Mouse (Mus musculus): ENCODE data around the gene Snap91.
A peak's percentile ranks its signal among the peaks of the same experiment; 100 is the strongest.

Gene Snap91

GRCm38 (mm10) chr9:86814340-86814739 lies 66.1 kb downstream of the Snap91 start:
- ATAC-seq (ENCODE audit: low TSS enrichment): peak; percentile 42; the same call in 1 of the 2 replicates

- ATAC-seq (ENCODE audit: low TSS enrichment): peak; percentile 28; the same call in 1 of the 2 replicates
Observed at GRCm38 (mm10) chr9:86813327-86813726, 67.1 kb downstream of the Snap91 start.

GRCm38 (mm10) chr9:86810696-86811232 lies 69.7 kb downstream of the Snap91 start:
- 0 out of 2 replicates have a peak, but pooled peaks have one; percentile 20 for ATAC-seq (ENCODE audit: low TSS enrichment)

GRCm38 (mm10) chr9:86810213-86810612 lies 70.2 kb downstream of the Snap91 start:
- peak; percentile 48 for ATAC-seq (ENCODE audit: low TSS enrichment)

DNA sequence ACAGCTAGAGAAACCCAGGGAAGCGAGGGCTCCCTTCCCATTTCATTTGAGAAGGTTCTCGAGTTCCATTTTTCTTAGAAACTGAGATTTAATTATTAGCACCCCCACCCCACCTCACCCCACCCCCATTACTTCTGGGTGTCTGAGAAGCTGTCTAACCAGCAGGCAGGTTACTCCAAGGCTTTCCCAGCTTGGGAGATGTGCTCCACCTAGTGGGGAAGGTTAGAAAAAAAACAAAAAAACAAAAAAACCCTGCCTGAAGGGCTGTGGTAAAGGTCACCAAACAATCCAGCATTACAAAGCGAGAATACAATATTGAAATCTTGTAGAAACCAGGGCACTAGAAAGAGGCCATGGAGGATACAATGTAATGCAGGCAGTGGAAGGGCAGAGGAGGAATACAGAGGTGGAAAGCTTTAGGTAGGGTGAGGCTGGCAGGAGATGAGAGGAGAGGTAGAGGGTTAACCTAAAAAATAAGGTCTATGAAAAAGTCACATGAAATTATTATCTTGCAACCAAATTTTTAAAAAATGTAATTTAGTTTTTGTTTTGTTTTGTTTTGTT lies 79.8 kb downstream of the Snap91 start:
- ATAC-seq (ENCODE audit: low TSS enrichment): peak; percentile 29; the same call in 1 of the 2 replicates

DNA sequence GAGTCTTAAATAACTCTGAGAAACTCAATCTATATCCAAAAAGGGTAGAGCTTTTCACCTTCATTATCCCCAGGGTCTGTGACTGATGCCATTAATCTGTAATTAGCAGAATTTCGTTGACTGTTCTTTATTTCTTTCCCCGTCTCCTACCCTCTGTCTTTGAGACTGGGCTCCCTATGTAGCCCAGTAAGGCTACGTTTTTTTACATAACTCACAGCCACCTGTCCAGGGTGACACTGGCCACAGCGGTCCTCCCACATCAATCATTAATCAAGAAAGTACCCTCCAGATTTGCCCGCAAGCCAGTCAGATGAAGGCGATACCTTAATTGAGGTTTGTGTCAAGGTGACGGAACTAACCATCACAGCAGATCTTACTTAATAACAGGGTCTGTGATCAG lies 81.4 kb downstream of the Snap91 start:
- ATAC-seq (ENCODE audit: low TSS enrichment): no peak

- ATAC-seq (ENCODE audit: low TSS enrichment): no peak
Observed at GRCm38 (mm10) chr9:86798686-86799085, 81.8 kb downstream of the Snap91 start.

DNA sequence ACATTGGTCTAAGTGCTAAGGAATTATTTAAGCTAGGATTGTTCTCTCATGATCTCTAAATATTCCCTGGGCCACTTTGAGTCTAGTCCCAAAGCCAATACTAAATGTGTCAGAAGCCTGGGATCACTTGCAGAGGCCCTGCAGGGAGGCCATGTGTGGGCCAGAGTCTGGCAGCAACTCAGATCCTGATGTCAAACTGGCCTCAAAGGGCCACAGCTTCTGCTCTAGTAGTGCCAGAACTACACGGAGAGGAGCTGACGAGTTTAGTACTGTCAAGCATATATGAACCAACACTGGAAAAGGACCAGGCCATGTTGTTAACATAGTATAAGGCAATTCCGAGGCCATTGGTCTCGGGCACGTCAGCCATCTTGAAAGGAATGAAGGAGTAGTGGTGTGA lies 82.3 kb downstream of the Snap91 start:
- ATAC-seq (ENCODE audit: low TSS enrichment): no peak

DNA sequence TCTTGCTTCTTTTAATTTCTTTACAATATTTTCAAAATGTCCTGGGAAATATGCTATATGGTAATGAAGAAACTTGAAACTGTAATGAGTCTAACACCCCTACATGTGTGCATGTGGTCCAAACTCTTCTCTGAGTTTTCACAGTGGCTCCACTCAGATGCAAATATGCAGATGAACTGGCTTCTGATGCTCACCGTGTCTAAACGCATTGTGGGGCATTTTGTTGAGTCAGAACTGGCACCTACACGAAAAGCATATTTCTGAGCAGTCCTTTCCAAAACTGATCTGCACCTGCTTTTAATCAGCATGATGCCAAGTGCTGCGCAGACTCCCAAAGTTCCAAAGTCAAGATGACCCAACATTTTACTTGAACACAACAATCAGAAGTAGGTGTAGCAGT lies 82.9 kb downstream of the Snap91 start:
- ATAC-seq (ENCODE audit: low TSS enrichment): peak; percentile 47

GRCm38 (mm10) chr9:86795236-86795635 lies 85.2 kb downstream of the Snap91 start:
- ATAC-seq (ENCODE audit: low TSS enrichment): peak; percentile 64

GRCm38 (mm10) chr9:86791927-86792326 lies 88.5 kb downstream of the Snap91 start:
- no peak for ATAC-seq (ENCODE audit: low TSS enrichment)

GRCm38 (mm10) chr9:86789186-86789585 lies 91.3 kb downstream of the Snap91 start:
- ATAC-seq (ENCODE audit: low TSS enrichment): peak; percentile 15; the same call in 1 of the 2 replicates

DNA sequence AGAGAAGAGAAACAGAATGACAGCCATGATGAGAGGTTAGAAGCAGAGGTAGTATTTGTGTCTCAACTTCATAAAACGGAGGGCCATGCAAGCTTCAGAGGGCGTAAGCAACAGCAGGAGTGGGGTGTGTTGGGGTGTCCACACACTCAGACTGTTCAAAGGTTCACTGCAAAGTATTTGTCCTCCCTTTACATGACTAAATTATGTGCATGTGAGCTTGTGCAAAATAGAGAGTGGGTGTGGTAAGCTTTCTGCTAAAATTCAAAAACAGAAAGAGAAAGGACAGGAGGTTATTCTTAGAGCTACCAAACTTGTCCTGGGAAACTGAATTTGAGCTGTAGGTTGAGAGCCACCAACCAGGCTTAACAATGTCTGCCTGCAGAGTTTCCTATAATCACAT lies 97.6 kb downstream of the Snap91 start:
- ATAC-seq (ENCODE audit: low TSS enrichment): peak; percentile 69

GRCm38 (mm10) chr9:86781426-86781825 lies 99.0 kb downstream of the Snap91 start:
- ATAC-seq (ENCODE audit: low TSS enrichment): no peak

DNA sequence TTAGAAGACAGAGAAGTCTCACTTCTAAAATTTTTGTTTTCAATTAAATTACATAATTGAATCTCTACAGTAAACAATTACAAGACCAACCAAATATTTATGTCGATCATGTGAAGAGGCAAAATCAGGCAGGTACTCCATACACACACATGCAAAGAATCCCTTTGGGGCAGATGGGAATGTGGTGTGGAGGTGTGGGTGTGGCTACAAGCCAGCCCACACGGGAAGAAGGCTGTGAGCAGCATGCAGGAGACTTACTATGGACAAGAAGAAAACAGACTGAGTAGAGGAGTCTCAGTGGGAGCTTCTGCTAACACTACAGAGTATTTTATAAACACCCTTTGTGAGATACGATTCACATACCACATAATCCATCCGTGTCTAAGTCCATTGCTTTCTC lies 102.2 kb downstream of the Snap91 start:
- peak; percentile 61 for ATAC-seq (ENCODE audit: low TSS enrichment)

DNA sequence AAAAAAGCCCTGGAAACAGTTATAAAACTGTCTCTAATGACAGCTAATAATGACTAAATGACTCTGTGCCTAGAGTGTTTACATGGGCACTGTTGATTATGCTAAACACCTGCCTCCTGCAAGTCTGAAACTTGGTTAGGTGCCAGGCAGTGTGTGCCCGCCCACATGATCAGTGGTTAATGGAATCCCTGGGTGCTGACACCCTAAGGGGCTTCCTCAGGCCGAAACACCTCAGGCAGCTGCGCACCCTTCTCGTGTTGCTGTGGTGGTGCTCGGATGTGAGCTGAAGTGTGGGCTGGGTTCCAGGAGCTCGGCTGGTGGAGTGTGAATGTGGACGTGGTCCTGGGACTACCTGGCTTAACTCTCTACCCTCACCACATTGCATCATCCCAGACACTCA lies 103.1 kb downstream of the Snap91 start:
- ATAC-seq (ENCODE audit: low TSS enrichment): no peak

DNA sequence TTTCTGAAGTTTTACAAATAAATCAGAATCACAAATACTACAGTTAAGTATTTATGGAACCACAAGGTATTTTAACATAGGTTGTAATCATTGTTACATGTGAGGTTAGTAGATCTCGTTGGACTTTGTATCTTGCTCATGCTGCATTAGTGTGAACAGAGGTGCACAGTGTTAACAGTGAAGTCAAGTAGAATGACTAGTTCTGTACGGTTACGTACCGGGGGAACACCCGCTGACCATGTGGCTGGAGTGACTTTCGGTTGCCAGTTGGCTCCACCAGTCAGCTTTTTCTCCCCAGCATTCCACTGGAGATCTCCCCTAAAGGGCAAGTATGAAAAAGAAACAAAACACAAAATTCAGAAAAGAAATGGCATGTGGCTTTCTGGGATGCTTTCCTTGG lies 105.1 kb downstream of the Snap91 start:
- ATAC-seq (ENCODE audit: low TSS enrichment): no peak

GRCm38 (mm10) chr9:86773996-86774395 lies 106.5 kb downstream of the Snap91 start:
- no peak for ATAC-seq (ENCODE audit: low TSS enrichment)

- ATAC-seq (ENCODE audit: low TSS enrichment): peak; percentile 60
Observed at GRCm38 (mm10) chr9:86772897-86773296, 107.6 kb downstream of the Snap91 start.

- ATAC-seq (ENCODE audit: low TSS enrichment): no peak
Observed at GRCm38 (mm10) chr9:86766991-86767390, 113.5 kb downstream of the Snap91 start.

DNA sequence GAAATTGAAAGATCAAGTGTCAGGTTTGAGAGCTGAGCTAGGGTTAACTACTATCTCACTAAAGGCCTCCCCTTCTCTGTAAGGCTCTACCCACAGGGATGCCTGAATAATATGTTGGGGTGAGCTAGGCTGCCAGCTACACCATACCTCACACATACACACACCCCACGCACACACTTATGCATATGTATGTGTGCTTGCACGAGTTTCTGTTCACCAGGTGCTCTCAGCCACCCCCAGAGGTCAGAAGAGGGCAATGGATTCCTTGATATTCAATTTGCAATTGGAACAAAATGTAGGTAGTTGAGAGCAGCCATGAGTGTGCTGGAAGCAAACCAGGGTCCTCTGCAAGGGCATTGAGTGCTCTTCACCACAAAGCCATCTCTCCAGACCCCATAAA lies 116.5 kb downstream of the Snap91 start:
- peak; percentile 47; the same call in 1 of the 2 replicates for ATAC-seq (ENCODE audit: low TSS enrichment)

DNA sequence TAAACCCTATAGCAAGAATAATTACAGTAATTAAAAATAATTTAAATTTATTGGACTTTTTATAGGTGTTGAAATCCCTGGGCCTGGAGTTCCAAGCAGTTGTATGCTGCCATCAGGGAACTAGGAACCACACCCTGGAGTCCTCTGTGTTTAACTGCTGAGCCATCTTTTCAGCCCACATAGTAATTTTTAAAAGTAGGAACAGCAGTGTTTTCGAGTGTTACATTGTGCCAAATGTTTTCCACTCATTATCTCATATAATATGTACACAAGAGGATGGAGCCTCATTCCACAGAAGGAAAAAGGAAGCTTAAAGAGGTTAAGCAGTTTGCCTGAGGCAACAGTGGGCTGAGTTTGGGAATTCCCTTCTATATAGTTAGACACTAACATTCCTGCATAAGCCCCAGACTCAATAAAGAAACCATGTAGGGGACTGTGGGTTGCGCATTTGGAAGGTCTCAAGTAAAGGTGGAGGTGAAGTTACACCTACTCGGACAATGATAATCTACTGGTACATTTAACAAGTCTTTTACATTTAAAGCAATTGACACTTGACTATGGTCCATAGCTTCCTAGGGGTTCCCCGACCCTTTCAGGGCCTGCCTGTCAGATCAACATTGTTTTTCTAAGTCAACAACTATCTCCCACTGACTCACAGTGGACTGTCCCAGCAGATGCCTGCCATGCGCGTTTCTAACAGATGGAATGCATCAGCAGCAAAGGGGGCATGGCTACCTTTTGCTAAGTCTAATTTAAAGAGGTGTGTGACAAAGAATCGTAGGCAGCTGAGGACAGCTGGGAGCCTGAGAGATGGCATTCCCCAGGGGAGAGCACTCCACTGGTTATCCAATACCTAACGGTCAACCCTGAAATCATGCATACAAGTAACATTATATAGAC lies 117.7 kb downstream of the Snap91 start:
- ATAC-seq (ENCODE audit: low TSS enrichment): peak; percentile 60
